Mouse (Mus musculus): Measurements from ENCODE around the gene Agrp. TPM values are rescaled to one million over a fixed set of nuclear protein-coding genes. Genes with fewer than 3 reads are reported as not detected.

Gene Agrp
- polyA plus RNA-seq, 1 experiment from 2014 or later: 0.91 TPM

- WGBS: 42% methylated on average over 3 of the region's 3 CpGs
- no peak overlapping the region for H3K4me2 ChIP-seq (ENCODE audit: low read length)
- peaks cover 11% of the 10 kb centered on the region for H3K36me3 ChIP-seq (ENCODE audit: control insufficient read depth, insufficient read depth)
- H3K27ac ChIP-seq (ENCODE audit: low read length): peak overlapping the region; percentile 61
- no peak overlapping the region for H3K9ac ChIP-seq (replicated peaks; ENCODE audit: low read depth, low read length)
- peaks cover 24% of the 10 kb centered on the region for H3K4me1 ChIP-seq (replicated peaks; ENCODE audit: control insufficient read depth, insufficient read depth, low read length)
- H3K4me3 ChIP-seq (replicated peaks; ENCODE audit: low read length): no peak overlapping the region
- no peaks in the 10 kb centered on the region for H3K9me3 ChIP-seq (ENCODE audit: control insufficient read depth, low read length)
- ATAC-seq: no peak
- H3K27me3 ChIP-seq (replicated peaks; ENCODE audit: control insufficient read depth, insufficient read depth, low read length): no peaks in the 10 kb centered on the region
Observed at GRCm38 (mm10) chr8:105624401-105624800, 12.8 kb downstream of the Agrp start.

- ATAC-seq: no peak
- Histone ChIP-seq H3K4me3 (replicated peaks; ENCODE audit: low read length) (no peak overlapping the region), H3K4me1 (replicated peaks; ENCODE audit: control insufficient read depth, insufficient read depth, low read length) (peaks cover 24% of the 10 kb centered on the region), H3K9ac (replicated peaks; ENCODE audit: low read depth, low read length) (no peak overlapping the region), H3K27ac (ENCODE audit: low read length) (no peak overlapping the region), H3K36me3 (ENCODE audit: control insufficient read depth, insufficient read depth) (peaks cover 11% of the 10 kb centered on the region), H3K4me2 (ENCODE audit: low read length) (no peak overlapping the region), H3K27me3 (replicated peaks; ENCODE audit: control insufficient read depth, insufficient read depth, low read length) (no peaks in the 10 kb centered on the region), H3K9me3 (ENCODE audit: control insufficient read depth, low read length) (no peaks in the 10 kb centered on the region)
- 60% methylated on average over 7 of the region's 7 CpGs for WGBS
Observed at GRCm38 (mm10) chr8:105623679-105624245, 13.4 kb downstream of the Agrp start.

- H3K4me2 ChIP-seq (ENCODE audit: low read length): no peak overlapping the region
- no peak overlapping the region for H3K9ac ChIP-seq (replicated peaks; ENCODE audit: low read depth, low read length)
- H3K27ac ChIP-seq (ENCODE audit: low read length): no peak overlapping the region
- no peak overlapping the region for H3K4me3 ChIP-seq (replicated peaks; ENCODE audit: low read length)
- H3K4me1 ChIP-seq (replicated peaks; ENCODE audit: control insufficient read depth, insufficient read depth, low read length): peaks cover 24% of the 10 kb centered on the region
- H3K9me3 ChIP-seq (ENCODE audit: control insufficient read depth, low read length): no peaks in the 10 kb centered on the region
- H3K27me3 ChIP-seq (replicated peaks; ENCODE audit: control insufficient read depth, insufficient read depth, low read length): no peaks in the 10 kb centered on the region
- H3K36me3 ChIP-seq (ENCODE audit: control insufficient read depth, insufficient read depth): peaks cover 13% of the 10 kb centered on the region
- WGBS: 31% methylated on average over 5 of the region's 5 CpGs
- ATAC-seq: peak; percentile 0; the same call in 1 of the 2 replicates
Observed at GRCm38 (mm10) chr8:105623118-105623517, 14.1 kb downstream of the Agrp start.

GRCm38 (mm10) chr8:105622421-105622920, 14.7 kb downstream of the Agrp start:
- ATAC-seq: peak; percentile 86
- Histone ChIP-seq H3K9me3 (ENCODE audit: control insufficient read depth, low read length) (no peaks in the 10 kb centered on the region), H3K27me3 (replicated peaks; ENCODE audit: control insufficient read depth, insufficient read depth, low read length) (no peaks in the 10 kb centered on the region), H3K4me2 (ENCODE audit: low read length) (no peak overlapping the region), H3K27ac (ENCODE audit: low read length) (peak overlapping the region; percentile 41; the same call in 1 of the 2 replicates), H3K9ac (replicated peaks; ENCODE audit: low read depth, low read length) (no peak overlapping the region), H3K4me1 (replicated peaks; ENCODE audit: control insufficient read depth, insufficient read depth, low read length) (peaks cover 24% of the 10 kb centered on the region), H3K4me3 (replicated peaks; ENCODE audit: low read length) (no peak overlapping the region), H3K36me3 (ENCODE audit: control insufficient read depth, insufficient read depth) (peaks cover 18% of the 10 kb centered on the region)
- 5% methylated on average over 7 of the region's 8 CpGs for WGBS

GRCm38 (mm10) chr8:105621841-105622240, 15.4 kb downstream of the Agrp start:
- Histone ChIP-seq H3K4me3 (replicated peaks; ENCODE audit: low read length) (no peak overlapping the region), H3K27me3 (replicated peaks; ENCODE audit: control insufficient read depth, insufficient read depth, low read length) (no peaks in the 10 kb centered on the region), H3K36me3 (ENCODE audit: control insufficient read depth, insufficient read depth) (peaks cover 24% of the 10 kb centered on the region), H3K9me3 (ENCODE audit: control insufficient read depth, low read length) (no peaks in the 10 kb centered on the region), H3K4me1 (replicated peaks; ENCODE audit: control insufficient read depth, insufficient read depth, low read length) (peaks cover 24% of the 10 kb centered on the region), H3K9ac (replicated peaks; ENCODE audit: low read depth, low read length) (0 out of 2 replicates have a peak overlapping the region, but pooled peaks have one; percentile 2), H3K27ac (ENCODE audit: low read length) (peak overlapping the region; percentile 29; the same call in 1 of the 2 replicates), H3K4me2 (ENCODE audit: low read length) (no peak overlapping the region)
- peak; percentile 31 for ATAC-seq
- 15% methylated on average over 4 of the region's 4 CpGs for WGBS

GRCm38 (mm10) chr8:105620946-105621720, 16.1 kb downstream of the Agrp start:
- WGBS: 88% methylated on average over 21 of the region's 21 CpGs
- Histone ChIP-seq H3K4me2 (ENCODE audit: low read length) (no peak overlapping the region), H3K4me3 (replicated peaks; ENCODE audit: low read length) (no peak overlapping the region), H3K27ac (ENCODE audit: low read length) (no peak overlapping the region; the same call in 1 of the 2 replicates), H3K27me3 (replicated peaks; ENCODE audit: control insufficient read depth, insufficient read depth, low read length) (no peaks in the 10 kb centered on the region), H3K4me1 (replicated peaks; ENCODE audit: control insufficient read depth, insufficient read depth, low read length) (peaks cover 22% of the 10 kb centered on the region), H3K9ac (replicated peaks; ENCODE audit: low read depth, low read length) (no peak overlapping the region), H3K36me3 (ENCODE audit: control insufficient read depth, insufficient read depth) (peaks cover 31% of the 10 kb centered on the region), H3K9me3 (ENCODE audit: control insufficient read depth, low read length) (no peaks in the 10 kb centered on the region)
- no peak for ATAC-seq

- no peaks in the 10 kb centered on the region for H3K9me3 ChIP-seq (ENCODE audit: control insufficient read depth, low read length)
- no peak overlapping the region for H3K9ac ChIP-seq (replicated peaks; ENCODE audit: low read depth, low read length)
- peaks cover 33% of the 10 kb centered on the region for H3K36me3 ChIP-seq (ENCODE audit: control insufficient read depth, insufficient read depth)
- H3K27me3 ChIP-seq (replicated peaks; ENCODE audit: control insufficient read depth, insufficient read depth, low read length): no peaks in the 10 kb centered on the region
- H3K27ac ChIP-seq (ENCODE audit: low read length): no peak overlapping the region
- H3K4me2 ChIP-seq (ENCODE audit: low read length): no peak overlapping the region
- 86% methylated on average over 19 of the region's 19 CpGs for WGBS
- ATAC-seq: no peak
- H3K4me3 ChIP-seq (replicated peaks; ENCODE audit: low read length): no peak overlapping the region
- peaks cover 19% of the 10 kb centered on the region for H3K4me1 ChIP-seq (replicated peaks; ENCODE audit: control insufficient read depth, insufficient read depth, low read length)
Observed at GRCm38 (mm10) chr8:105620211-105620610, 17.0 kb downstream of the Agrp start.

GRCm38 (mm10) chr8:105618892-105619591, 18.2 kb downstream of the Agrp start:
- H3K27me3 ChIP-seq (replicated peaks; ENCODE audit: control insufficient read depth, insufficient read depth, low read length): no peaks in the 10 kb centered on the region

GRCm38 (mm10) chr8:105618279-105618634, 18.9 kb downstream of the Agrp start:
- H3K4me2 ChIP-seq (ENCODE audit: low read length): no peak overlapping the region
- H3K27ac ChIP-seq (ENCODE audit: low read length): no peak overlapping the region
- WGBS: 94% methylated on average over 5 of the region's 5 CpGs
- H3K9ac ChIP-seq (replicated peaks; ENCODE audit: low read depth, low read length): no peak overlapping the region
- H3K36me3 ChIP-seq (ENCODE audit: control insufficient read depth, insufficient read depth): peaks cover 33% of the 10 kb centered on the region
- no peaks in the 10 kb centered on the region for H3K9me3 ChIP-seq (ENCODE audit: control insufficient read depth, low read length)
- no peak overlapping the region for H3K4me3 ChIP-seq (replicated peaks; ENCODE audit: low read length)
- H3K27me3 ChIP-seq (replicated peaks; ENCODE audit: control insufficient read depth, insufficient read depth, low read length): peaks cover under 1% of the 10 kb centered on the region; the same call in 1 of the 2 replicates
- no peak for ATAC-seq
- peaks cover 26% of the 10 kb centered on the region for H3K4me1 ChIP-seq (replicated peaks; ENCODE audit: control insufficient read depth, insufficient read depth, low read length)

More at GRCm38 (mm10) chr8:105618892-105619591, 18.2 kb downstream of the Agrp start:
- Histone ChIP-seq H3K4me3 (replicated peaks; ENCODE audit: low read length) (no peak overlapping the region), H3K9me3 (ENCODE audit: control insufficient read depth, low read length) (no peaks in the 10 kb centered on the region), H3K27ac (ENCODE audit: low read length) (no peak overlapping the region), H3K9ac (replicated peaks; ENCODE audit: low read depth, low read length) (no peak overlapping the region), H3K4me2 (ENCODE audit: low read length) (no peak overlapping the region), H3K4me1 (replicated peaks; ENCODE audit: control insufficient read depth, insufficient read depth, low read length) (peaks cover 18% of the 10 kb centered on the region), H3K36me3 (ENCODE audit: control insufficient read depth, insufficient read depth) (peaks cover 33% of the 10 kb centered on the region)
- WGBS: 94% methylated on average over 19 of the region's 19 CpGs
- no peak for ATAC-seq

Measured in forebrain, embryonic 16.5 days (tissue).